Mouse (Mus musculus) lung, postnatal 25 days (tissue): ENCODE results near the gene Nedd9.
A peak's percentile ranks its signal among the peaks of the same experiment; 100 is the strongest.

ENCODE experiments used
- DNase-seq: peaks from one replicate; pipeline ENCODE4 v3.0.0; 2022; ENCODE audit warnings: low spot score

Nedd9 gene

GRCm38 (mm10) chr13:41343163-41343886 lies 143.8 kb downstream of the Nedd9 start:
- DNase-seq: peak; percentile 78

DNA sequence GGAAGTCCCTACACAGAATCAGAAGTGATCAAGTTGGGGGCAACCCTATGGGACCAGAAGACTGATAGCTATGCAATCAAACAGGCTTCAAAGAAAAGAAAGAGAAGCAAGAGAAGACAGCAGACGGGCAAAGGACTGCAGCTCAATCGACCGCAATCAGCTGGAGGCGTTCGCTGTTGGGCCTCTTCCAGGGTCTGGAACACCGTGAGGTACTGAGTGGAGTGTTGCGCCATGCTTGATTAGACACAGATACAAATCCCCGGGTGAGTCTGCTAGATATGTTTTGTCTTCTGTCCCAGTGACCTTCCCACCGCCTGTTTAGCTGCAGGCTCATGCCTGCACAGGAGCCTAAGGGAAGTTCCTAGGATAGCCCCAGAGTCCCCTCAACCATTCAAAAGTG lies 145.7 kb downstream of the Nedd9 start:
- DNase-seq: no peak

DNA sequence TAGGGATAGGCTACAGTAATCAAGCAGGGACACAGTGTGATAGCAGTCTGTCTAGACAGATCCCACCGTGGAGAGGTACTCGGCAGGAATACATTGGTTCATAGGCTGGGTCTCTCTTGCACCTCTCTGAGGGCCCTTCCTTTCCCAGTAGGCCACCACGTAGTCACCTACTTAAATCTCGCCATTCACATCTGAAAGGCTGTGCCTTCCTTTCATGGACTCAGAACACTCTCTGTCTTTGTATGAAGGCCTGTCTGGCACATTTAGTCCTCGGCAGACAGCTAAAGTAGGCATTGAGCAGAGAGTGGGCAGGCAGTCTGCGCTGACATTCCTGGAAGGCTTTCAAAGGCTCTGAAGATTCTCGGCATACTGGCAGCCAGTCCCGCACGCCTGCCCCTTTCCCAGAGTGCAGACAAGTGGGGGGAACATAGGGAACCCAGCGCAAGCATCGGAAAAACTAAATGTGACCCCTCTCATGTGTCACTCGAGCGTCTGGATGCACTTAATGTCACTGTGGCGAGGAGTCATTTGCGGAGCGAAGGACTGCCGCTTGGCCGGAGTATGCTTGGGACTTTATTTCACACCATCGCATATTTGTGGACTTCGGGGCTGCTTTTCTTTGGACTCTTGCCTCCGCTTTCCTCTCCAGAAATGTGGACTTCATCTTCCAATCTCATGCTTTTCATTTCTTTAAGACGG lies 147.4 kb downstream of the Nedd9 start:
- DNase-seq: peak; percentile 63

DNA sequence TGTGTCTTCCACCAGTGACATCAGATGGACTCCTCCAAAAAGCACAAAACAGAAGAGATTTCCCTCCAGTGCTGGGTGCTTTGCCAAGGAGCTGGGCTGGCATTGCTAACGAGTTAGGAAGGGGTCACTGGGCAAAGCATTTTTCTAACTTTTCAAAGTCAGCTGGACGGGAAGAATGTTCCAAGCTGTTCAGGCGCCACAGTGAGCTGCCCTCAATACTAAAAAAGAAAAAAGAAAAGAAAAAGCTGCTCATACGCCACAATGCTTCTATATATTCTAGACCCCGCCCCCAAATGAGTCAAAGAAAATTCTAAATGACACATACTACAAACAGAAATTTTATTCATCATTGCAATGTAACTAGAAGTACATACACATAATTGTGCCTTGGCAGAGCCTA lies 148.0 kb downstream of the Nedd9 start:
- DNase-seq: no peak

GRCm38 (mm10) chr13:41337407-41337806 lies 149.8 kb downstream of the Nedd9 start:
- DNase-seq: no peak

DNA sequence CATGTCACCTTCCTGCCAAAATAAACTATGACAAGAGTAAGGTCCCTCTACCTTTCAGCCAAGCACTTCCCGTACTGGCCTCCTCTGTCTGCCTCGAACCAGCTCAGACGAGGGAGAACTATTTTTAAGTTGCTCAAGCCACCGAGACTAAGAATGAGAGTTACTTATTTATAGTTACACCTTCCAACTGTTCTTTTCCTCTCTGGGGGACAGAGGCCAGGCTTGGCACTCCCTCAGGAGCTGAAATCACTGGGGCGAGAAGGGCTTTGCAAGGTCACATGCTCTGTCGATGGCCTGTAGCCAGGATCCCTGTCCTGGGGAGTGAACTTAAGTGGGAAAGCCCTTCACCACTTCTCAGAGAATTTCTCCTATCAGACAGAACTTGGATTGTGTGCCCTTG lies 150.9 kb downstream of the Nedd9 start:
- peak; percentile 87 for DNase-seq

DNA sequence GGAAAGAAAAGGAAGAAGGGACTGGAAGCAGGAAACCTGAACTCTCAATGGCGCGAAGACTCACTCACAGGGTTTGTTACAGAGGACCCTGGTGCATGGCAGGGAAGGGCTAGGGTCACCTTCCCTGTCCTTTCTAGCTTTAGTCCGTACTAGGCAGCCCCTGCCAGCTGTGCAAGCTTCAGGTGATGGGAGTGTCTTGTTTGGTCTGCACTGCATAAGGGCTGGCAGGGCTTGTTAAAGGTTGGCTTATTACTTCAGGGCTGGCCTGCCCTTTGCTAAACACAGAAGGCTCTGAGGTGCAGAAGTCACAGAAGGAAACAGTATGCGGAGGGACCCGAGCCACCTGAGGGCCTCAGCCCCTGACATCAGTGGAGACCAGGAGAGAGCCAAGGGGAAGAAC lies 151.4 kb downstream of the Nedd9 start:
- no peak for DNase-seq

DNA sequence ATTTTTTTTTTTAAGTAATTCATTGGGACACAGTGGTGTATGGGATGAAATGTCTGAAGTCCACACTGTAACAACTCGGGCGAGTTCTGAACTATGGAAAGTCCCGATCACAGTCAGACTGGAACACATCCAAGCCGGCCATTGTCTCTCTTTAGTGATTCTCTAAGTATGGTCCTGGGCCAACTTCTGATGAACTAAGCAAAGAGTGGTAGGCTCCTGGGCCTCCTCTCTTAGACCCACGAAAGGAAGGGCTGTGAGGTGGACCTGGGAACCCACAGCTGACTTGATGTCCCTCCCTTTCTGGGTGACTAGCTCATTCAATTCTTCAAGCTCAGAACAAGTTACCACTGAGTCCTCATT lies 152.5 kb downstream of the Nedd9 start:
- DNase-seq: peak; percentile 58

GRCm38 (mm10) chr13:41333889-41334640 lies 153.1 kb downstream of the Nedd9 start:
- no peak for DNase-seq

GRCm38 (mm10) chr13:41331671-41332340 lies 155.4 kb downstream of the Nedd9 start:
- DNase-seq: no peak

DNA sequence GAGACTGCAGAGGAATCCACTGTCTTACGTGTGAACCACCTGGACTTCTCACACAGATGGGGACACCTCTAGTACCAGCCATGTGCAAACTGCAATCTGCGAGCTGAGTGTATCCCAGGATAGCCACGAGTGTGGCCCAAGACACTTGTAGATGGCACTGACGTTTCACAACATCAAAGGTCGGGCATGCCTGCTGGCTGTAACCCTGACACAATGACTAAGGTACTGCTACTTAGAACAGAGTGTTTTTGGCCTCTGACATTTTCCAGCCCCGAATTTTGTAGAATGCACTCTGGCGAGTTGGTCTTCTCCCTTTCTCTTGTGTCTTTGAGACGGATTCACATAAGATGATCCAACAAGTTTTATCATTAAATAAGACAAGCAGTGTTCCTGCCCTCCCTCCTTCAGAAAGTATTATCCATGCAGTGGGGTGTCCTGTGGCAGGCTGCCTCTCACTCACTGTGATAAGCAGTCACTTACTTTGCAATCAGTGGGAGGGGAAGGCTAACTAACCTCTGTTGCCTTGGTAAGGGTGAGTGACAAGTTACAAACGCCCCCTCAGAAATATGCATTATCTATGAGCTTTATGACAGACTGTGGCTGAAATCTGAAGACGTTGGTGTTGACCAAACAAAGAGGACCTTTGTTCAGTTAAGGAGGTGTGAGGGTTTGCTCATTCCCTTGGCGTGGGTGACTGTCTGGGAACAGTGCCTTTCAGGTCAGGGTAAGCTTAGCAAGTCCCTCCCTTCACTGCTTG lies 156.4 kb downstream of the Nedd9 start:
- peak; percentile 38 for DNase-seq

GRCm38 (mm10) chr13:41330051-41330450 lies 157.1 kb downstream of the Nedd9 start:
- DNase-seq: no peak

GRCm38 (mm10) chr13:41328481-41328880 lies 158.7 kb downstream of the Nedd9 start:
- no peak for DNase-seq

DNA sequence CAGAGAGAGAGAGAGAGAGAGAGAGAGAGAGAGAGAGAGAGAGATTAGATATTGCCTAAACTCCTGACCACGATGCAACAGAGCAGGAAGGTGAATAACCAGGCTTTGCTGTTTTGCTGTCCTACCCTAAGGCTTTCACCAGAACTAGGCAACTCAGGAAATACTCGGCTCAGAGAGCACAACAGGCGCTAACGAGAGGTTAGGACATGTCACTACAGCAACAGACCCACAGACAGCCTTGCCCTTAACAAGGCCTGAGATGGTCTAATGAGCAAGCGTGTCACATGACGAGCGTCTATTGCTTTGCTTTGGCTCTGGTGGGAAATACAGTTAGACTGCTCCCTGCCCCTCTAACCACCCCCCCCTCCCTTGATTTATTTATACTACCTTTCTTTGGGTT lies 159.6 kb downstream of the Nedd9 start:
- no peak for DNase-seq

GRCm38 (mm10) chr13:41326134-41326533 lies 161.0 kb downstream of the Nedd9 start:
- no peak for DNase-seq

DNA sequence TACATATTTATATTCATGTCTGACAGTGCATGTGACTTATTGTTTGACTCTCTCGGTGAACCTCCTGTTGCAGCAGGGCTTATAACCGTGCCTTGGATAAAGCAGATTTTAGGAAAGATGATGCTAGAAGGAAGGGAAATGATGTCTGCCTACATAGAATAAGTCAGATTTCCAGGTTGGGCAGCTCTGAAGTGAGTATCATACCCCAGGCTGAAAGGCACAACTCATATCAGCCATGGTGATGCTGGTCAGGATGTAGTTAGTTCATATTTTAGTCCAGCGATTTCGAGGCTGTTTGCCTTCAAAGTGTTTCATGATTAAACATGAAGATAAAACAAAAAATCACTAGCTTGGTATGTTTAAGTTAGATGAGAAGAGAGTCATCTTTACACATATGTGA lies 161.8 kb downstream of the Nedd9 start:
- DNase-seq: no peak

DNA sequence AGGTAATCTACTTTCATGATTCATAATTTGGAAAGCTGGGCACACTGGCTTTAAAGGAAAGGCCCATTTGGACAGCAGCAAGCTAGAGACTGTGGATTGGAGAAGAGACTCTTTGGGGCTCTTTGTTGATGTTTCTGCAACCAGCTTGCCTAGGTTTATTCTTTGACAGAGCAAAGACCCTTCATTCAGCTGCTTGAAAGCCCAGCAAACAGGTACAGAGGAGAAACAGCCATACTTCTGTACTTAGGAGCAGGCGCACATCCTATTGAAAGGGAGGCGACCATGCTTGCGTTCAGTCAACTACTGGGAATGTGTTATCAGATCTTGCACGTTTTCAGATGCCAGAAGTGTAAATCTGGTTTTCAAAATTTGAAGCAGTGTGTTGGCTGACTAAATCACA lies 162.5 kb downstream of the Nedd9 start:
- no peak for DNase-seq

DNA sequence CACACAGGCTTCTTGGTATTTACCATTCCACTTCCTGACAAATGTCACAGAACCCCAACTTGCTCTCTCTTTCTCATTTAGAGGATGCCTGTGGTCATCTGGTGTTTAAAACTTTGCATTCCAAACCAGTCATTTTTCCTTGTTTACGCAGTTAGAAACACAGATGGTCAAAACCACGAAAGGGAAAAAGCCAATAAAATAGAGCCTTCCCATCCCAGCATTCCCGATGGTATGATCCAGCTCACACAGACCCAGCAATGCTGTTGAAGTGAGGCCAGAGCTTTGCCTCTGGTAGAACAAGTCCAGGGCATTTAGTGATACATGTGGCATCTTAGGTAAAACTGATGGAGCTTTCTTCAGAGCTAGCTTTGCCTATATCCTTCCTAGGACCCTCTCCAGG lies 165.7 kb downstream of the Nedd9 start:
- no peak for DNase-seq

DNA sequence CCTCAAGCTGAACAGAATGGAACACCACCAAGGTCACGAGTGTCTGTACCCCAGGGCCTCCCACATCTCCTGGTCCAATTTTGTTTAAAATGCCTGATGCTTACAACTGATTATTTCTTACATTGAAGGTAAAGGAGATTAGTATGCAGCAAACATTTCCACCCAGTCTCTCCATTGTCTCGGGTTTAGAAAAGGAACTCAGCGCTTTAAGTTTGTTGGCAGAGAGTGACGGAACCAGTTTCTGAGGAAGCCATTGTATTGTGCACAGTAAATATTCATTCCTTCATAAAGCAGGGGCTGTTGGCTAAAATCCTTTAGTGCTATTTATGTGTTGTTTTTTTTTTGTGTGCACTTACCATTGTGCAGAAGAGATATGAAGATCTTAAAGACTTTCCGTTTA lies 166.4 kb downstream of the Nedd9 start:
- DNase-seq: no peak

- peak; percentile 88 for DNase-seq
These were observed 184.4 kb downstream of the Nedd9 start for GRCm38 (mm10) chr13:41302716-41303115.

DNA sequence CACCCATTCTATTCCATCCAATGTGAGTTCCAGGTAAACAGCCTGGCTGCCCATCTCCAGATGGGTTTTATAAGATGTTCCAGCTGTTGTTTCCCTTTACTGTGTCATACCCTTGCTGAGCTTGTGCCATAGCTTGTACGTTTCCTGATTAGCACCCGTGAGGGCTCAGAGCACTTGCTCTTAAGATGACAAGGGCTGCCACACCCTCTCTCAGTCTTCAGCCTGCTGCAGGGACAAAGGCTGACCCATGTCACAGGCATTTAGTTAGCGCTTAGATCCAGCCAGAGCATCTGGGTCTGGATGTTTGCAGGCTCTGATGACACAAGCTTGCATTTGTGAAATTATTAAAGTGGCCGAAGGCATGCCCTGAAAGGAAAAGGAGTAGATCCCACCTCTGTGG lies 187.1 kb downstream of the Nedd9 start:
- DNase-seq: peak; percentile 30

- peak; percentile 32 for DNase-seq
These were observed 188.2 kb downstream of the Nedd9 start for GRCm38 (mm10) chr13:41298996-41299395.
